Mouse (Mus musculus): ENCODE results near the gene Plcl1.

DNA sequence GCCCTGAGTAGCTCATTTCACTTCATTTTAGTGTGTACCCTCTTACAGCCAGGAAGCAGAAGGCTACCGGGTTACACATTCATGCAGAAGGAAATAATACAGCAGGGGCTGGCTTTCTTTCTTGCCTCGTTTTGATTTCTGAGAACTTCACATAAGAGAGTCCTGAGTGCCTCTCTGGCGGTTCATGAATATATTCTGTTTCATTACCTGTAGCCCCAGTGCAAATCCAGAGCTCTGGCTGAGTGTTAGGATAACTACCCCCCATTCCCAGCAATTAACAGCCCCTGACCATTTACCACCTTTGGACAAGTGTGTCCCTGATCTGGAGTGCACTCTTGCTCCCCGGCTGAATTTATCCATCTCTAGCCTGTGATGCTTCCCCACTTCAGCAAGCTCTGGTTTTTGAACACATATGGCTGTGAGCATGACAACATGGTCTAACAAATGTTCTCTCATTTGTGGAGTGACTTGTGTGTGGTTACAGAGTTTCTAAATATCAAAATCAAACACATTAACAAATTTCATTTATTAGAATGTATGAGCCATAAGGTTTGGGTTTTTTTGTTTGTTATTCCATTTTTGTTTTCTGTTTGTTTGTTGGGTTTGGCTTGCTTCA is 263.0 kb downstream of the Plcl1 start:
- no peak for TF ChIP-seq CTCF (IDR thresholded peaks at IDR 0.05 in 2 of 3, conservative IDR thresholded peaks at IDR 0.05 in 1 of 3; ENCODE audit: control insufficient read depth in 1 of 3, insufficient read depth in 1 of 3, low read depth in 2 of 3, low read length in 3 of 3, poor library complexity in 1 of 3, severe bottlenecking in 1 of 3)
- TF ChIP-seq E2F4 (IDR thresholded peaks at IDR 0.05; ENCODE audit: borderline replicate concordance, low read depth, low read length) = no peak
- no peak for TF ChIP-seq POLR2A (IDR thresholded peaks at IDR 0.05; ENCODE audit: control insufficient read depth in 1 of 2, insufficient read depth in 1 of 2, low read depth in 1 of 2, low read length in 2 of 2, poor library complexity in 1 of 2)
- no peak for TF ChIP-seq ZMIZ1 (IDR thresholded peaks at IDR 0.05; ENCODE audit: low read depth, low read length)
- TF ChIP-seq MAZ (IDR thresholded peaks at IDR 0.05; ENCODE audit: low read depth, low read length) = no peak
- no peak for TF ChIP-seq HCFC1 (IDR thresholded peaks at IDR 0.05; ENCODE audit: low read depth, low read length)
- no peak for TF ChIP-seq TAL1 (IDR thresholded peaks at IDR 0.05; ENCODE audit: low read length)
- TF ChIP-seq TCF12 (IDR thresholded peaks at IDR 0.05; ENCODE audit: low read depth, low read length) = no peak
- no peak for TF ChIP-seq JUND (IDR thresholded peaks at IDR 0.05; ENCODE audit: low read depth, low read length)
- TF ChIP-seq MAFK (IDR thresholded peaks at IDR 0.05; ENCODE audit: borderline replicate concordance, low read depth, low read length) = no peak
- no peak for TF ChIP-seq POLR2AphosphoS2 (IDR thresholded peaks at IDR 0.05; ENCODE audit: low read length)
- TF ChIP-seq EP300 (IDR thresholded peaks at IDR 0.05; ENCODE audit: low read depth in 1 of 2, low read length in 2 of 2) = no peak

All from MEL (cell line).